Mouse (Mus musculus) liver, adult (tissue): ENCODE results near the gene Slc6a12.

Source experiments
- GATA4 ChIP-seq: IDR thresholded peaks from 2 replicates; pipeline ENCODE4 v1.6.1; 2014; ENCODE audit warnings: mild to moderate bottlenecking, low read length; ENCODE audit not compliant: insufficient replicate concordance

Slc6a12 gene

GRCm38 (mm10) chr6:121343026-121343770 is at the start of gene Slc6a12:
Gene Slc6a12, plus strand, starts transcription at chr6:121343076.
- TF ChIP-seq GATA4 = no peak

DNA sequence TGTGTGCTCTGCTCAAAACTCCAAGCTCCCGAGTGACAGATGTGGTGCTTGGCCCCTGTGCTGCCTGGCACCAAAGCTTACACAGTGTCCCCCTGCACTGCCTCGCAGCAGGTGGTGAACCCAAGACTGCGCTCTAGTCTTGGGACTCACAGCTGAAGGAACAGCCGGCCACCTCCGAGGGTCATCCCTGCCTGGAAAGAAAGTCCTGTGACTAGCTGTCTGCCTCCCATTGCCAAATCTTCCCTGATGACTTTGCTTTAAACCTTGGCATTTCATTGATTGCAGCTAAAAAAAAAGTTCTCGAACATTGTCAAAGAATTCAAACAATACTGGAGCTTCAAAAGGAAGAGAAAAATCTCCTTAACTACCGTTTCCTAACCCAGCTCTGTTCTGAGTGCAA is 43.6 kb upstream of the Slc6a12 start:
- no peak for TF ChIP-seq GATA4

DNA sequence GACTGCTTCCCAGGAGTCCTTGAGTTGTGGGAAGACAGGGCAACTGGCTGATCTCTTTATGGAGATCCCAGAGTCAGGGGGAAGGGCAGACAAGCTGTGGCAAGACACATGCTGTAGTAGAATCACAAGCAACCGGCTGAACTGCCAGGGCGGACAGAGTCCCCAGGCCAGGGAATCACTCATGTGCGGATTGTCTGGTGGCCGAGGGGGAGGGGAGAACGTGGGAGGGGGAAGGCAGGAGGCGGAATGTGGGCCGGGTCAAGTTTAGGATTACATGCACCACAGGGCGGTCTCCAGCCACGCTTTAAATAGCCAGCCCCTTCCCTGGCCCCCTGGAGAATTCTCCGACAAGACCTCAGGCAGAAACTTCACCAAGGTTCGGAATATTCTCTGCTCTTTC is 42.9 kb upstream of the Slc6a12 start, which contains the start of gene Slc6a13:
Gene Slc6a13, plus strand, starts transcription at position 274 of the 400 bp plus-strand sequence.
- no peak for TF ChIP-seq GATA4

- no peak for TF ChIP-seq GATA4
Measured at GRCm38 (mm10) chr6:121300504-121300903, 42.4 kb upstream of the Slc6a12 start.

DNA sequence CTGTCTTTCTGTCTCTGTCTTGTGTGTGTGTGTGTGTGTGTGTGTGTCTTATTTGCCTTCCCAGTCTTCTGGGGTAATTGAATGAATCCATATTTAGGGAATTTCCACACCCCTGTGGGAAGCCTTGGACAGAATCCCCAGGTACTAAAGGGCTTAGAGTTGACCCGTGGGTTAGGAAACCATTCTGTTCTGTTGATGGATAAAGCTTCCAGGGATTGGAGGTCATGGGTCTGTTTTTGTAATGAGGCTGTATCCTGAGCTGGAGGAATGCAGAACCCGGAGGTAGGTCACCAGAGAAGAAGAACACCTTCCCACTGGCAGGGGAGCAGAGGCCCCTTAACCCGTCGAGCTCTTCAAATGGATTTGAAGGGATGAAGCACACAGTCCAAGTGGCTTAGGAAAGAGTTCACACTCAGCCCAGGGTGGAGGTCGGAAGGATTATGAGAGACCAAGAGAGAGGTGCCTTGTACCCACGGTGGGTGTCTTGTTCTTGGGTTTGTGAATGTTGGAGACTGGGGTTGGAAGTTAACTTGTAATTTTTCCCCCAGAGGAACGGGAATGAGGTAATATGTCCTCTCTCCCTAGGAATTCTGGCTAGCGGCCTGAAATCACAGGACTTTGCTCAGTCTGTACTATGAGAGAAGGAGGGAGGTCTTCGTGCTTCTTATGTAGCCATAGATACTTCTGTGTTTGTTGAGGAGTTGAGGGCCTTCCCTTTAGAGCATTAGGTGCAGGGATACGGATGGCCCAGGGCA is 39.2 kb upstream of the Slc6a12 start:
- no peak for TF ChIP-seq GATA4

DNA sequence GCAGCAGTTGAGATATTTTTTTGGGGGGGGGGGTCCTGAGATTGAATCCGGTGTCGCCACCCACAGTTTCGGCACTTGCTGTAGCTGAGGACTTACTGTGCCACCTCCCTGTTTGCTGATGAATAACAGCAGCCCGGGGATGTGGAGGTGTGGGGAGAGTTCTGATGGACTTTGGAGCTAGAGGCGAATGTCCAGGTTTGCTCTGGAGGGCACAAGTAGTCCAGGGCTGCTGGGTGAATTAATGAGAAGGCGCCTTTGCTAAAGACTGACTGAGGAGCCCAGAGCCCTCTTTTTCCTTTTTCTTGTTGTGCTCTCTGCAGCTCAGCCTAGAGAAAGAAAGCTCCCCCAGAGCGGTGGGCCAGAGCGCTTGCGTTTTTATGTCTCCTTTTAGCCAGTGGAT is 38.2 kb upstream of the Slc6a12 start:
- TF ChIP-seq GATA4 = no peak

DNA sequence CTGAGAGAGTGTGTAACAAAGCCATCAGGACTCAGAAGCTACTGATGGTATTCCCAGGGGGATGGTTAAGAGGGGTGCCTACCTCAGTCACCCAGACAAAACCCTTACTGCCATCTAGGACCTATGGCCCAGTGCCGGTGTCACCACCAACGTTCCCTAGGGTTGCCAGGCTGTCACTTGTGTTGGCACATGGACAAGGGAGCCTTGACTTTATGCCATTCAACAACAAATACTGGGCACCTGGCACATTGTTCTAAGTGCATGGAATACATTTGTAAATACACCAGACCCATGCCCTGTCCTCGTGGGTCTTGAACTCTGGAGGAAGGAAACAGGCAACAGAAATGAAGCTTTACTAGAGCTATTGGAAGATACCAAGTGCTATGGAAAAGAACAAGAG is 37.3 kb upstream of the Slc6a12 start:
- no peak for TF ChIP-seq GATA4

- TF ChIP-seq GATA4 = peak; percentile 34; the same call in 1 of the 2 replicates
Measured at GRCm38 (mm10) chr6:121310984-121311383, 31.9 kb upstream of the Slc6a12 start.

DNA sequence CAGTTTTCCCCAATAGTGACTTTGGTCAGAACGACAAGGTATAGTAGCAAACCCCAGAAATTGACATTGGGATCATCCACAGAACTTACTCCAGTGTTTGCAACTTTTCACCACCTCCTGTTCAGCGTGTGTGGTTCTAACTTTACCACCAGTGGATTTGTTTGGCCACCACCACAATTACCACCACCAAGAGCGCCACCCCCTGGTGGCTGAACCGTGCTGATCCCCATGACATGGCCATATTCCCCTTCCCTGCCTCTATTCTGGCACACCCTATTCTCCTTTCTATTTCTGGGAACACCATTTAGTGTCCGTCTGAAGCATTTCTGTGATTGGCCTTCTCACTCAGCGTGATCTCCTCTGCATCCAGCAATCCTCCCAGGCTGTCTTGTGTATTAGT is 23.8 kb upstream of the Slc6a12 start:
- TF ChIP-seq GATA4 = no peak

GRCm38 (mm10) chr6:121322381-121323110 is 20.3 kb upstream of the Slc6a12 start:
- no peak for TF ChIP-seq GATA4

GRCm38 (mm10) chr6:121325298-121325697 is 17.6 kb upstream of the Slc6a12 start:
- no peak for TF ChIP-seq GATA4

DNA sequence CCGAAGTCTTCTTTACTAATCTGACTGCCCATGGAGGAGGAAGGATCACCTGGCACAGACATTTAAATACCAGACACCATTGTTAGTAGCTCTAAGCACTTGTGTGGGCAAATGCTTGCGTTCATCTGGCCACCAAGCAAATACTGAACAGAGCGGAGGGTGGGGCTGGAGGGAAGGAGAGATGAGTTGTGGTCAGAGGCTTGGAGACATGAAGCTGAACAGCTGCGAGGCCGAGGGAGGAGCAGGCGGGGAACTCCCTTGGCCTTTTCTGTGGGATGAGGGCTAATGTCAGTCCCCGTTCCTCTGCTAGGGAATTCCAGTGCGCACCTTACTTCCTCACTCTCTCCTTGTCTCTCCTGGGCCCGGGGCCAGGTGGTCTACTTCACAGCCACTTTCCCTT is 17.1 kb upstream of the Slc6a12 start:
- TF ChIP-seq GATA4 = no peak

DNA sequence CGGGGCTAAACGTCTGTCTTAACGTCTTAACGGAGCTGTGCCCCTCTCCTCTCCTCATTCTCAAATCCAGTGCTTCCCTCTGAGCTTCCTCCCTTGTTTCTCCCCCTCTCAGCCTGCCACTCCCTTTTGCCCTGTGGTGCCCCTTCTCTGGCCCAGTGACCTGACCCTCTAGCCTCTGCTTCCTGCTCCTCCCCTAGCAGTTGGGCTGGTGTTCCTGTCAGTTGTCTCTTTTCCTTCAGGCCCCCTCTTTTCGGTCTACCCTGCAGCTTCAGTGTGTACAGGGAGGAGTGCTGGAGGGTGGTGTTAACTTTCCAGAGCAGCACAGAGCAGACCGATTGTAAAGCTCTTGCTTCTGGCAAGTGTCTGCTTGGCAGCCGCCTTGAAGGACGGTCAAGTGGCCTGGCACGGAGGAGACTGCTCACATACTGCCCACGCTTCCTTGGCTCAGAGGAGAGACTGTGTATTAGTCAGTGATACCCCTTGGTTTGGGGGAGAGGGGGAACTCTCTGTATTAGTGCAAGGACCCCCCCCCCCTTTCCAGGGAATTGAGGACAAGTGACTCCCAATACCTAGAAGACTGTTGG is 16.3 kb upstream of the Slc6a12 start:
- TF ChIP-seq GATA4 = no peak

DNA sequence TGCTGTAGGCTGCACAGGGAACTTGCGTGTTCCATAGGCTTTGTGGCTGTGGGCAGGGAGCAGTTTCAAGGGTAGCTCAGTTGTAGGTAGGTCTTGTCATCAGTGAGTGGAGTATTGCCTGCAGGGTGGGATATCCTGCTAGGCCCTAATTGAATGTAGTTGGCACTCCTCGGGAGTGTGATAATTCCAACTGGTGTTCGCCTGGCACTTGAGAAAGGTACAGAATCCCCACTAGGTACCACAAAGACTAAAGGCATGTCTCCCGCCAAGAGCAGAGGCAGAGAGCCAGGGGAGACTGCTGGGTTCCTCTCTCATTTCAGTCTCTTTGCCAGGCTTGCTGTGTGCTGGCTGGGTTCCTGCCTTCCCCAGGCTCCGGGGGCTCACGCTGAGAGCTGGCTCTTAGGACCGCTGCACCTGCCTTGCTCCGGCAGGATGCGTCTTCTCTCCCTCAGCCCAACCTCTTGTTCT is 14.4 kb upstream of the Slc6a12 start:
- TF ChIP-seq GATA4 = no peak

- TF ChIP-seq GATA4 = peak; percentile 20; the same call in 1 of the 2 replicates
Measured at GRCm38 (mm10) chr6:121329848-121330508, 12.9 kb upstream of the Slc6a12 start.
